Mouse (Mus musculus): Measurements from ENCODE around the gene Gm21974. TPM values are rescaled to one million over a fixed set of nuclear protein-coding genes. Genes with fewer than 3 reads are reported as not detected.
"Not testable (repeated sequence)": the region's sequence is repeated elsewhere in the genome, so short reads cannot be mapped to it uniquely, and the experiment has no call there.

Gm21974 gene
- polyA plus RNA-seq, 2 experiments from 2014 or later, result not detected

DNA sequence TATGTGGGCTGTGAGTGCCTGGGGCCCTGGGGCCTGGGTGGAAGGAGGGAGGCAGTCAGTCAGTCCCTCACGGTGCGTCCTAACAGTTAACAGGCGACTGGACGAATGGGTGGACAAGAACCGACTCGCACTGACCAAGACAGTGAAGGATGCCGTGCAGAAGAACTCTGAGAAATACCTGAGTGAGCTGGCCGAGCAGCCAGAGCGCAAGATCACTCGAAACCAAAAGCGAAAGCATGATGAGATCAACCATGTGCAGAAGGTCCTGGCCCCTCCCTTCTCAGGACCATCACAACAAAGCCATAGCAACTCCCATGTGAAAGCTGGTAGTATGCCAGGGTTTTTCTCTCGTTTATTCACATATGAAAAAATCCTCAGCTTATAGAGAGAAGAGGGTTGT lies 20.0 kb upstream of the Gm21974 start:
- ATAC-seq, result no peak

DNA sequence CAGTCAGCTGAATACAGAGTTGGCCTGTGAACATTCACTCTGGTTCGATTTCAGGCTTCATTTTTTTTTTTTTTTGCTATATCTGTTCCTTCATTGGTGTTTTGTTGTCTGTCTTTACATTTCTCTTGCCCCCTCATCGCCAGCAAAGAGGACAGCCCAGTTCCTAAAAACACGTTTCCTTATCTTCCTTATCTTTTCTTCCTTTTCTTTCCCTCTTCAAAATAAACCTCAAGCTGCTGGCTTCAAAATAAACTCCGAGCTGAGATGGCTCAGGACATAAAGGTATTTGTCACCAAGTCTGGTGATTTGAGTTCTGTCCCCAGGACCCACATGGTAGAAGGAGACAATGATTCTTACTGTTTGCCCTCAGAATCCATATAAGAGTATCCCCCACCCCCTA lies 17.7 kb upstream of the Gm21974 start:
- ATAC-seq, result no peak

DNA sequence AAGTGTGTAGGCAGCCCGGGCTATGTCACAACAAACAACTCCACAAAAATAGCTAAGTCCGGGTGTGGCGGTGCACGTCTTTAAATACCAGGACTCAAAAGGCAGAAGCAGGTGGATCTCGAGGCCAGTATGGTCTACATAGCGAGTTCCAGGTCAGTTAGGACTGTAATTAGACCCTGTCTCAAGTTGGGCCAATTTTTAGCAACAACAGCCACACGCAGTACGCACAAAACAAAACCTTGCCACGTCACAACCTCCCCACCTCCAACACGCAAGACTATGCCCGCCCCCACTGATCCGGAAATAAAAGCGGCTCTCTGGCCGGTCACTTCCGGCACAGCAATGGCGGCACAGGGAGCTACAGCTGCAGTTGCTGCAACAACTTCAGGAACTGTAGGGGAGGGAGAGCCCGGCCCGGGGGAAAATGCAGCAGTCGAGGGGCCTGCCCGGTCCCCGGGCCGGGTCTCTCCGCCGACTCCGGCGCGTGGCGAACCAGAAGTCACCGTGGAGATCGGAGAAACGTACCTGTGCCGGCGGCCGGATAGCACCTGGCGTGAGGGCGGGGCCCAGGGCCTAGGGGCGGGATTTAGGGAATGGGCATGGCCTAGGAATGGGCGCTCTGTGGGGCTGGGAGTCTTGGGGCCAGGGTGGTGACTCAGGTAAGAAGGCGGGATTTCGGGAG lies 17.1 kb upstream of the Gm21974 start, which contains the start of gene Kat8:
Gene Kat8, plus strand, starts transcription at position 327 of the 682 bp plus-strand sequence.
- ATAC-seq, result peak; percentile 99

DNA sequence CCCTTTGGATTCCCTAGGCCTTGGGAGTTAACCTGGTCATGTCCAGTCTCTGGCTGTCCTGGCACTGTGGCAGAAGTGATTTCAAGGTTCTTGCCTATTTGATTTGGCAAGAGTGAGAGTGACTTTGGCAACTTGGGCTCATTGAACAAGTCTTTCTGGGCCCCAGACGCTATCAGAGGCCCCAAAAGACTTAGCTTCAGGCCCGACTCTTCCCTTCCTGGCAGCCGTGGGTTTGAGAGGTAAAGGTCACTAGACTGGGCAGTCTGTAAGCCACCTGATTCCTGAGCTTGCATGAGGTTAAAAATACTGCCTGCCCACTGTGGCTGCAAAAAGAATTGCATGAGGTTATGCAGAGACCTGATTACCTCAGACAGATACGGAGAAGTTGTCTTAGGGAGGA lies 13.4 kb upstream of the Gm21974 start:
- ATAC-seq, result no peak

- no peak for ATAC-seq
Measured at GRCm38 (mm10) chr7:127907939-127908338, 12.7 kb upstream of the Gm21974 start.

- peak; percentile 97 for ATAC-seq
Measured at GRCm38 (mm10) chr7:127903971-127904796, 8.9 kb upstream of the Gm21974 start, which contains the start of gene Bckdk. Gene Bckdk, plus strand, starts transcription at chr7:127904082.

DNA sequence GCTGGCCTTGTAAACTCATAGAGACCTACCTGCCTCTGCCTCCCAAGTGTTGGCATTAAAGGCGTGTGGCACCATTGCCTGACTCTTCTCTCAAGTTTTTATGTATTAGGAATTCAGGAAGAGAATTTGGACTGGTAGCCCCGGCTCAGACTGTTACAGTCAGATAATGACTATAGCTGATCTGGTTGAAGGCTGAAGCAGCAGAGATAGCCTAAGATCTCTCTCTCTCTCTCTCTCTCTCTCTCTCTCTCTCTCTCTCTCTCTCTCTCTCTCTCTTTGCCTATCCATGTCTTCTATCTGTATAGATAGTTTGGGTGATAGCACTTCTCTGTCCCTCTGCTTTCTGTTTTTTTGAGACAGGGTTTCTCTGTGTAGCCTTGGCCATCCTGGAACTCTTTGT lies 6.5 kb upstream of the Gm21974 start:
- no peak for ATAC-seq

DNA sequence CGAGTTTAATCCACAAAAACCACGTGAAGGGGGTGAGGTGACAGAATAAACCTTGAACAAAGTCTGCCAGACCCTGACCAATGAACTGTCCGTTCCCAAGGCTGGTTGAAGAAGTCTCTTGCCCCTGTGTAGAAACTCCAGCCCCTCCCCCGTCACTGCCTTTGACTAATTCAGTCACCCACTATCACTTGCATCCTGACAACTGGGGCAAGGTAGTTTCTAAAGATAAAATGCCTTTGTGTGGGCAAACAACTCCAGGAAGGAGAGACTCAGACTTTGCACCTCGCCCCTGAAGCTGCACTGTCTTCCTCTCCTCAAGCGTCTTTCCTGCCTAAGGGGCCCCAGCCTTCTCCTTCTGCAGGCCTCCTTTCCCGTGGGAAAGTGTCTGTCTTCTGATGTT lies 4.7 kb upstream of the Gm21974 start:
- no peak for ATAC-seq

GRCm38 (mm10) chr7:127898179-127898956 lies 3.1 kb upstream of the Gm21974 start:
- ATAC-seq, result no peak

DNA sequence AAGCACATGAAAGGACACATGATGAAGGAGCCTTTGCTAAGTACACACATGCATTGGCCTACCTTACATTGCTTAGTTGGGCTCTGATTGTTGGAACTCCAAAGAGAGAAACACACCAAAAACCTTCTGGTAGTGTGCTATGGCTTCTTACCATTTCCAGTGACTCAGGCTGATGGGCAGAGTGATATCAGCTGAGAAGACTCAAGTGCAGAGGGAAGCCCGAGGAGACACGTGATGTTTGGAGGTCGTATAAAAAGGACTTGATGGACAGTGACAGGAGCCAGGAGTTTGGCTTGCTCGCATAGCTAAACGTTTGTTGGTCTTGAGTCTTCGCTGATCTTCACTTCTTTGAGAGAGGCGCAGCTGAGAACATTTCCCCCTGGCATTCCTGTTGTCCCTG lies 2.3 kb upstream of the Gm21974 start:
- ATAC-seq, result no peak

DNA sequence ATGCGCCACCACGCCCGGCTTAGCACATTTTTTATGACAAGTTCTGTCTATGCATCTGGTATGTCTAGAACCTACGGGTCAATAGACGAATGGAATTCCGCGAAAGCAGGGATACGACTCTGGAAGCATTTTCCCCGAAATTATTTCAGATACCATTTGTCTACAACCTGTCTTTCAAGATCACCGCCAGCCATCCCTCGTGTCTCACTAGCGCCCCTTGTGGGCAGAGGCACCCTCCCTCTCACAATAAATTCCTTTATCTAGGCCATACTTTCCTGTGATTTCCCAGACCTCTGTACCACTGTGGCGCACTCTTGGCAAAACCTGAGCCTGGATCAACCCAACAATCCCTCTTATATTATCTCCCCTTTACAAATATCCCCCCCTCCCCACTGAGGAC lies 1.1 kb upstream of the Gm21974 start:
- ATAC-seq, result no peak

DNA sequence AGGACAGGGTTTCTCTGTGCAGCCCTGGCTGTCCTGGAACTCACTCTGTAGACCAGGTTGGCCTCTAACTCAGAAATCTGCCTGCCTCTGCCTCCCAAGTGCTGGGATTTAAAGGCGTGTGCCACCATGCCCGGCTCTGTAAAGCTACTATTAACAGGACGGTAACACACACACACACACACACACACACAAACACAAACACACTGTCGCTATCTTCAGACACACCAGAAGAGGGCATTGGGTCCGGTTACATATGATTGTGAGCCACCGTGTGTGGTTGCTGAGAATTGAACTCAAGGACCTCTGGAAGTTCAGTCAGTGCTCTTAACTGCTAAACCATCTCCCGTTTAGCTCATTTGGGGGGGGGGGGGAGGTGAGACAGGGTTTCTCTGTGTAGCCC lies 637 bp upstream of the Gm21974 start:
- ATAC-seq, result not testable (repeated sequence)

- ATAC-seq, result no peak
Measured at GRCm38 (mm10) chr7:127894480-127894879, 774 bp downstream of the Gm21974 start.

DNA sequence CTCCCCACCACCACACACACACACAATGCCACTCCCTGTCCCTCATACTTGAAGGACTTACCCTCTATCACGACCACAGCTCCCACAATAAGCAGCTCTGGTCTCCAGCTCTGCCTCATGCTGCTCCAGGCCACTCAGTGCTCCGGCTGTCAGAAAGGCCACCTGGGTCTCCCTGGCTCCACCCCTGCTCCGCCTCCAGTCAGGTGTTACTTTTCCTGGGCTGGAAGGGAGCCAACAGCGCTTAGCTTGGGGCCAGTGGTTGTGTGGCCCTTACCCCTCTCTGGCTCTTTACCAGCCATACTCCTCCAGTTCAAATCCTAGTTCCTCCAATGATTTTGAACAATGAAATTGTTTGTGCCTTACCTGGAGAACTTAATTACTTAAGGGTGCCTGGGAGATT lies 4.5 kb downstream of the Gm21974 start, which contains the start of gene Prss53:
Gene Prss53, minus strand, starts transcription at position 173 of the 400 bp plus-strand sequence.
- no peak for ATAC-seq

DNA sequence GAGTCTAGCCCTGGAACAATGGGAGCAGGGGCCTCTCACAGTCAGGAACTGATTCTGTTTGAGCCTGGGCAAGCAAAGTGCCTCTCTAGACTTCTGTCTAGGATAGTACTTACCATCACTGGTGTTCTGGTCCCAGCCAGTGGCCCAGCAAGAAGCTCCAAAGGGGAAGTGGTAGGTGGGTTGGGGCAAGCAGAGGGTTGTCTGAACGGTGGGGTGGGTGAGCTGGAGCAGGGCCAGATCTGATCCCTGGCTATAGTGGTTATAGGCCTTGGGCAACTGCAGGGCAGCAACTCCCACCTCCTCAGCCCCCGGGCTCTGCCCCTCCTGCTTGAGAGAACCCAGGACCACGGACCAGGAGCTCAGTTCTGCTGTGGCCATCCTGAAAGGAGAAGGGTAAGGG lies 6.4 kb downstream of the Gm21974 start:
- ATAC-seq, result no peak

- ATAC-seq, result no peak
Measured at GRCm38 (mm10) chr7:127887781-127888180, 7.5 kb downstream of the Gm21974 start.

DNA sequence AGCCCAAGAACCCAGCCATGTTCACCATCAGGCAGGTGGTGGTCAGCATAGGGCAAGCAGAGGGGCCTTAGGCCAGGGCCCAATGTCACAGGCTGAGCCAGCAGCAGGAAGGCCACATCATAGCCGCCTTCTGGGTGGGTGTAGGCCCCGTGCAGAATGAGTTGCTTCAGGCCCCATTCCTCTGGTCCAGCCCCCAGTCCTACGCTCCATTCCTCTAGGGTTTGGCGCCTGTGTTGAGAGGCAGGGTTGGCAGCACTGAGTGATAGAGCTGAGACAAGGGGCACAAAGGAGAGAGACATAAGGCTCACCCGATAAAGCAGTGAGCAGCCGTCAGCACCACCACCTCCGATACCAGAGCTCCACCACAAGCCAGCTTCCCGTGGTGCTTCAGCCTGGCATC lies 8.1 kb downstream of the Gm21974 start:
- ATAC-seq, result no peak

DNA sequence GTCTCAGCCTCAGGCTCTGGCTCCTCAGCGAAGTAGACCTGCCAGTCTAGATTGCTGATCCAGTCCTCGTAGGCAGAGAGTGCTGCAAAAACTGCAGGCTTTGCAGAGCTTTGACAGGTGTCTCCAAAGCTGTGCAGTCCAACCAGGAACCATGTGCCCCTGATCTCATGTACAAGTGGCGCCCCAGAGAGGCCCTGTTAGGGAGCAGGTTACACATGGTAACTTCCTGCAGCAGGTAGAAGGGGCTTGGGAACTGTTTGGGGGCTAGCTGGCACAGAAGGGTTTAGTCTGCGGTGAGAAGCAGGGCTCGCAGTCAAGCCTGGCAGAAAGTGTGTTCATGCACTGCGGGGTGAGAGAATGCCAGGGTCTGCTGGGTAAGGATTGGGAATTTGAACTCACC lies 8.7 kb downstream of the Gm21974 start:
- ATAC-seq, result no peak

DNA sequence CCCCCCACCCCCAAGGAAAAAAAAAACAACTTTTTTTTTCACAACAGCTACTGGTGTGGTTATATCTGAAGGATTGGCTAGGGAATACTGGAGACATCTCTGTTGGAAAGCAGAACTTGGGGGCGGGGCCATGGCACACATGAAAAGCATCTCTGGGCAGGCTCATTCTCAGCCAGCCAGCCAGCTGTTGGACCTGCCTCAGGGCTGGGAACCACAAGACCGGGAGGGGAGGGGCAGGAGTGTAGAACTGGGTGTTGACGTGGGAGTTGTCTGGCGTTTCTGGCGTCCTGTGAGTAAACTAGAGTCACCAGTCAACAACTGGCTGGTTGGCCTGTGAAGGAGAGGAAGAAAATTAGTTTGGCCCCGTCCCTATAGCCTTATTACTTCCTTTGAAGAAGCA lies 9.3 kb downstream of the Gm21974 start:
- ATAC-seq, result no peak

DNA sequence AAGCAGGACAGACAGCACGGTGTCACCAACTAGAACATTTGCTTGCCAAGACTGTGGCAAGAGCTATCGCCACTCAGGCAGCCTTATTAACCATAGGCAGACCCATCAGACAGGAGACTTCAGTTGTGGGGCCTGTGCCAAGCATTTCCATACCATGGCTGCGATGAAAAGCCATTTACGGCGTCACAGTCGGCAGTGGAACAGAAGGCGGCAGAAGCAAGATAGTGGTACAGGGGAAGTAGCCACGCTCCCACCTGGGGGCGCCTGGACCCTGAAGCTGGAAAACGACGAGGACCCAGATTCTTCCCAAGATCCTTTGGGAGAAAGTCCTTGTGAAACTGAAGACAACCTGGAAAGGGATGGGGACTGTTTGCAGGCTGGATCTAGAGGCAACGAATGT lies 14.8 kb downstream of the Gm21974 start:
- no peak for ATAC-seq

DNA sequence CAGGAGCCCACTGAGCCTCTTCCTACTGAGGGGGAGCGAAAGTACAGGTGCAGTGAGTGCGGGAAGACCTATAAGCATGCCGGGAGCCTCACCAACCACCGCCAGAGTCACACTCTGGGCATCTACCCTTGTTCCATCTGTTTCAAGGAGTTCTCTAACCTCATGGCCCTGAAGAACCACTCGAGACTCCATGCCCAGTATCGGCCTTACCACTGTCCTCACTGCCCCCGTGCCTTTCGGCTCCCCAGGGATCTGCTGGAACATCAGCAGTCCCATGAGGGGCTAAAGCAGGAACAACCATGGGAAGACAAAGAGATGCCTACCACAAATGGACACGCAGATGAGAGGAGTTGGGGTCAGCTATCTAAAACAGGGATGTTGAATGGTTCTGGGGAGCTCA lies 16.0 kb downstream of the Gm21974 start:
- no peak for ATAC-seq

GRCm38 (mm10) chr7:127876467-127877348 lies 18.5 kb downstream of the Gm21974 start, which contains the start of gene Zfp668:
Gene Zfp668, minus strand, starts transcription at chr7:127876828.
- ATAC-seq, result peak; percentile 37
